Mouse (Mus musculus) hindbrain, embryonic 12.5 days (tissue): ENCODE results near the gene Dnaja1. TPM values are rescaled to one million over a fixed set of nuclear protein-coding genes. Genes with fewer than 3 reads are reported as not detected.

Source experiments
- ATAC-seq: fragments of 200-750 bp; cut with Nextera tagmentation; 2 replicates; pipeline ENCODE4 v1.8.0; 2017; ENCODE audit warnings: moderate TSS enrichment; ENCODE audit not compliant: low FRiP score
- H3K27ac ChIP-seq: fragments of 300-500 bp; sonication (generic); 2 replicates; pipeline ENCODE4 v1.5.1; 2016; ENCODE audit warnings: mild to moderate bottlenecking
- H3K27me3 ChIP-seq: fragments of 300-500 bp; sonication (generic); 2 replicates; pipeline ENCODE4 v1.6.1; 2016; ENCODE audit warnings: mild to moderate bottlenecking
- H3K36me3 ChIP-seq: fragments of 300-500 bp; sonication (generic); 2 replicates; pipeline ENCODE4 v1.6.1; 2016; ENCODE audit warnings: mild to moderate bottlenecking
- H3K4me1 ChIP-seq: fragments of 300-500 bp; sonication (generic); 2 replicates; pipeline ENCODE4 v1.6.1; 2016
- H3K4me2 ChIP-seq: fragments of 300-500 bp; sonication (generic); replicated peaks from 2 replicates; pipeline ENCODE4 v1.6.1; 2016; ENCODE audit warnings: mild to moderate bottlenecking
- H3K4me3 ChIP-seq: fragments of 300-500 bp; sonication (generic); 2 replicates; pipeline ENCODE4 v1.5.1; 2016; ENCODE audit warnings: mild to moderate bottlenecking
- H3K9ac ChIP-seq: fragments of 300-500 bp; sonication (generic); 2 replicates; pipeline ENCODE4 v1.6.1; 2016; ENCODE audit warnings: mild to moderate bottlenecking, moderate library complexity
- H3K9me3 ChIP-seq: fragments of 300-500 bp; sonication (generic); replicated peaks from 2 replicates; pipeline ENCODE4 v1.6.1; 2016; ENCODE audit warnings: mild to moderate bottlenecking
- WGBS: fragments of 180-500 bp; shearing (Covaris S2); methylation state at CpG from one replicate; pipeline ENCODE4 v1.1.7; 2016; 5-methylcytosine and 5-hydroxymethylcytosine counted together
- polyA plus RNA-seq: library from polyadenylated mRNA; unstranded; fragments of >200 nt; fragmentation: Nextera tagmentation; extraction: Ambion mirVana; gene quantifications from 2 replicates; pipeline ENCODE4 v1.2.1, GENCODE M21; 2016

The Dnaja1 gene
- polyA plus RNA-seq, 1 experiment from 2014 or later = 654 TPM

DNA sequence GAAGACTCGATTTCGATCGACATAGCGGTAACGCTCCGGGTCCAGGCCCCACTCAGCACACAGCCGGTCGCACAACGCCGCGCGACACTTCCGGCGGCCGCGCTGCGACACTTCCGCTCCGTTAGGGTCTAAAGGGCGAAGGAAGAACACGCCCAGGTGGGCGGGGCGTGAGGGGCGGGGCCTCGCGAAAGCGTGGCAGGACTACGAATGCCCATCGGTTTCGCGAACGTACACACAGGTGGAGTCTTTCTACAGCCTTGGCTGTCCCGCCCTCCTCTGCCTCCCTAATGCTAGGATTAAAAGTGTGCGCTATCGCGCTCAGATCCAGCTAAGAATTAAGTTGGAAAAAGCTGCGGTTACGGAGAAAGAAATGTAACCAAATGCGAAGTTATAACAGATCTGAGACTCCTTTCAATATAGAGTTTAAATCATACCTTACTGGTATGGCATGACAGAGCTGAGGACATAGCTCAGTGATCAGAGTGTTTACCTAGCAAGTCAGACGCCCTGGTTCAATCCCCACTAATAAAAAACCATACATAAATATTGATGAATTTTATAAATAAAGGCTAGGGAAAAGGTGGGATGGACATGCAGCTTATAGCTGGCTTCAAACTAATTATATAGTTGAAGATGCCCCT, 36.0 kb downstream of the Dnaja1 start, which contains the start of gene Smu1:
Gene Smu1 (minus strand): TSS at position 144 of the 641 bp plus-strand sequence.
- Histone ChIP-seq H3K9me3 (no peaks in the 10 kb centered on the region), H3K27me3 (peaks cover 10% of the 10 kb centered on the region), H3K4me2 (peak within 1 kb of the TSS; percentile 61), H3K36me3 (peaks cover 27% of the 10 kb centered on the region), H3K9ac (peak within 1 kb of the TSS; percentile 87), H3K4me1 (peaks cover 6% of the 10 kb centered on the region; the same call in 1 of the 2 replicates), H3K4me3 (peak within 1 kb of the TSS; percentile 87), H3K27ac (peak within 1 kb of the TSS; percentile 25; the same call in 1 of the 2 replicates)
- peak; percentile 98 for ATAC-seq
- WGBS = under 1% methylated on average over 40 of the region's 40 CpGs

GRCm38 (mm10) chr4:40759876-40760275, 37.9 kb downstream of the Dnaja1 start:
- no peak for ATAC-seq
- Histone ChIP-seq H3K27me3 (peaks cover 10% of the 10 kb centered on the region), H3K36me3 (peaks cover 8% of the 10 kb centered on the region), H3K9ac (no peak overlapping the region), H3K4me1 (peaks cover 6% of the 10 kb centered on the region; the same call in 1 of the 2 replicates), H3K4me3 (no peak overlapping the region), H3K4me2 (no peak overlapping the region), H3K27ac (no peak overlapping the region), H3K9me3 (no peaks in the 10 kb centered on the region)
- 54% methylated on average over 5 of the region's 5 CpGs for WGBS

DNA sequence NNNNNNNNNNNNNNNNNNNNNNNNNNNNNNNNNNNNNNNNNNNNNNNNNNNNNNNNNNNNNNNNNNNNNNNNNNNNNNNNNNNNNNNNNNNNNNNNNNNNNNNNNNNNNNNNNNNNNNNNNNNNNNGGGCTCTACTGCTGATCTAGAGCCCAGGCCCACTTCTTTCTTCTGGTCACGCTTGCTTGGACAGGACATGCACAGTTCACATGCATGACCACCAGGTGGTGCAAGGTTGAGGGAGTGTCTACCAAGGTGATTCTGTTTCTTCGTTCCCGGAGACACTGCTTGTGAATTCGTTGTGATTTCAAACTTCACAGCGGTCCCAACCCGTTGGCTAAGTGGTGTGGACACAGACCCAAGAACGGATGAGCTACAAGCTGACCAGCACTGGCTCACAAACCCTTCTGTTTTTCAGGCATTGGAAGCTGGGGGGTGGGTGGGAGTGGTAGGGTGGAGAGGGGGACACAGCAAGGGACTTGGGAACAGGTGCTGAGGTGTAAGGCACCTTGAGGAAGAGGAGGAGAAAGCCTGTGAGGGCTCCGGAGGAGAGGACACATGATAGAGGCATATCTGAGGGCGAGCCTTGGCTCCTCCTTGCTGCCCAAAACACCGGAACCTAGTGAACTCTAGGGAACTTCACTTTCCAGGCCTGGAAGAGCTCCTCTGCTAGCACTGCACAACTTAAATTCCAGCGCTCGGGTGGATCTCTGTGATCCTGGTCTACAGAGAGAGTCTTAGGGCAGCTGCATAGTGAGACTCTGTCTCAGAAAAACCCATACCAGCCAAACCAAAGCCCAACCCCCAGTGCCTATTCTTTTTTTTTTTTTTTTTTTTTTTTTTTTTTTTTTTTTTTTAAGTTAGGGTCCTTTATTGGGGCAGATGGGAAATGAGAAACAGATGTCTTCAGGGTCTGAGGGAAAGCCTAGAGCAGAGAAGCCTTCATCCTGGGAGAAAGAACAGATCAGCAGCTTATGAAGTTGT, 52.6 kb downstream of the Dnaja1 start:
- ATAC-seq = peak; percentile 59; the same call in 1 of the 2 replicates
- Histone ChIP-seq H3K4me3 (no peak overlapping the region), H3K36me3 (no peaks in the 10 kb centered on the region), H3K9me3 (no peaks in the 10 kb centered on the region), H3K4me2 (peak overlapping the region; percentile 32), H3K9ac (no peak overlapping the region), H3K4me1 (0 out of 2 replicates have a peak, but pooled peaks cover 7% of the 10 kb centered on the region), H3K27ac (no peak overlapping the region; the same call in 1 of the 2 replicates), H3K27me3 (0 out of 2 replicates have a peak, but pooled peaks cover 2% of the 10 kb centered on the region)
- 20% methylated on average over 12 of the region's 12 CpGs for WGBS

DNA sequence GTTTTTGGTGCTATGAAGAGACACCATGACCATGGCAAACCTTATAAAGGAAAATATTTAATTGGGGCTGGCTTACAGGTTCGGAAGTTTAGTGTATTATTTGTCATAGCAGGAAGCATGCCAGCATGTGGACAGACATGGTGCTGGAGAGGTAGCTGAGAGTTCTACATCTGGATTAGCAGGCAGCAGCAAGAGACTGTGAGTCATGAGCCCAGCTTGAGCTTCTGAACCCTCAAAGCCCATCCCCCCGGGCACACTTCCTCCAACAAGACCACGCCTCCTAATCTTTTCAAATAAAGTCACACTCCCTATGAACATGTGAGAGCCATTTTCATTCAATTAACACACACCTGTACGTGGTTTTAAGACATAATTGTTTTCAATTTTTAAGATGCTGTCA, 54.5 kb downstream of the Dnaja1 start:
- H3K27me3 ChIP-seq = 0 out of 2 replicates have a peak, but pooled peaks cover 2% of the 10 kb centered on the region
- H3K36me3 ChIP-seq = no peaks in the 10 kb centered on the region
- WGBS = 72% methylated on average over 4 of the region's 4 CpGs
- no peak overlapping the region for H3K4me2 ChIP-seq
- H3K4me3 ChIP-seq = no peak overlapping the region
- 0 out of 2 replicates have a peak, but pooled peaks cover 7% of the 10 kb centered on the region for H3K4me1 ChIP-seq
- H3K27ac ChIP-seq = no peak overlapping the region
- H3K9ac ChIP-seq = no peak overlapping the region
- H3K9me3 ChIP-seq = no peaks in the 10 kb centered on the region
- no peak for ATAC-seq

DNA sequence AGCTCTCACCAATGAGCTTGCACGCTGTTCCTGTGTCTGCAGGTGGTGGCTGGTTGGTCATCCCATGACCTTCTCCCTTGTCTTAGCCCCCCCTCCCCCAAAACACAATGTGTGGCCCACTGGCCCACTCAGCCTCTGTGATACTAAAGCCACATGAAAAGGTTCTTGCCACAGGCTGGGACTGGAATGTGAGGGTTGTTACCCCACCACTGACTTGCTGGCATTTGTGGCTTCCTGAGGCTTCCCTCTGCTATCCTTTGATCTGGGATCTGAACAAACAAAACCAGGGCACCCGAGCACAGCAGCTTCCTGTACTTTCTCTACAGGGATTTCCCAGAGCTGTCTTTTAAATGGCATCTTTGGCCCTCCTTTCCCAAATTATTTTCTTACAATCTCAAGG, 55.2 kb downstream of the Dnaja1 start:
- H3K36me3 ChIP-seq = no peaks in the 10 kb centered on the region
- WGBS = 29% methylated on average over 2 of the region's 2 CpGs
- ATAC-seq = no peak
- H3K27ac ChIP-seq = no peak overlapping the region; the same call in 1 of the 2 replicates
- no peak overlapping the region for H3K9ac ChIP-seq
- H3K4me1 ChIP-seq = 0 out of 2 replicates have a peak, but pooled peaks cover 7% of the 10 kb centered on the region
- H3K4me3 ChIP-seq = no peak overlapping the region
- H3K27me3 ChIP-seq = 0 out of 2 replicates have a peak, but pooled peaks cover 2% of the 10 kb centered on the region
- no peaks in the 10 kb centered on the region for H3K9me3 ChIP-seq
- H3K4me2 ChIP-seq = no peak overlapping the region

- Histone ChIP-seq H3K27ac (no peak overlapping the region), H3K9ac (no peak overlapping the region), H3K4me3 (no peak overlapping the region), H3K9me3 (no peaks in the 10 kb centered on the region), H3K36me3 (no peaks in the 10 kb centered on the region), H3K27me3 (0 out of 2 replicates have a peak, but pooled peaks cover 2% of the 10 kb centered on the region), H3K4me1 (0 out of 2 replicates have a peak, but pooled peaks cover 3% of the 10 kb centered on the region), H3K4me2 (no peak overlapping the region)
- WGBS = 88% methylated on average over 6 of the region's 6 CpGs
- no peak for ATAC-seq
These were observed 56.7 kb downstream of the Dnaja1 start for GRCm38 (mm10) chr4:40778656-40779055.

DNA sequence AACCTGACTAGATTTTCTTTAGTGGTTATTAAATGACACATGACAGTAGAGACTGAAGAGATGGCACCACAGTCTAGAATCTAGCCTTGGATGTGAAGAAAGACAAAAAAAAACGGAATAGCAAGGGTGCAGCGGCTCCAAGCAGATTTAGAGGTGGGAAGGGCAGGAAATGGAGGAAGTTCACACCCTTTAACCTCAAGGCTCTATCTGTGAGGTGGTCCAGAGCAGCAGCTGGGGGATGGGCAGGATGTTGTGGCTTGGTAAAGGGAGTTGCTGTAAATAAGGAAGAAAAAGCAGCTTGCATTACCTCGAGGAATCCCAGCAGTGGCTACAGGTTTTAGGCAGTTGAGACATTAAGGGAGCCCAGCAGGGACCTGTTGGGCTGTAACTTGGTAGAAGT, 59.2 kb downstream of the Dnaja1 start:
- Histone ChIP-seq H3K27me3 (0 out of 2 replicates have a peak, but pooled peaks cover 2% of the 10 kb centered on the region), H3K4me2 (no peak overlapping the region), H3K4me1 (no peaks in the 10 kb centered on the region), H3K9ac (no peak overlapping the region), H3K36me3 (no peaks in the 10 kb centered on the region), H3K27ac (no peak overlapping the region), H3K9me3 (no peaks in the 10 kb centered on the region), H3K4me3 (no peak overlapping the region)
- no peak for ATAC-seq
- 29% methylated on average over 3 of the region's 3 CpGs for WGBS

- WGBS = 68% methylated on average over 8 of the region's 8 CpGs
- no peaks in the 10 kb centered on the region for H3K4me1 ChIP-seq
- no peak overlapping the region for H3K9ac ChIP-seq
- no peaks in the 10 kb centered on the region for H3K27me3 ChIP-seq
- H3K4me2 ChIP-seq = no peak overlapping the region
- no peaks in the 10 kb centered on the region for H3K9me3 ChIP-seq
- ATAC-seq = no peak
- no peak overlapping the region for H3K4me3 ChIP-seq
- no peaks in the 10 kb centered on the region for H3K36me3 ChIP-seq
- H3K27ac ChIP-seq = no peak overlapping the region
These were observed 60.0 kb downstream of the Dnaja1 start for GRCm38 (mm10) chr4:40781797-40782495.

DNA sequence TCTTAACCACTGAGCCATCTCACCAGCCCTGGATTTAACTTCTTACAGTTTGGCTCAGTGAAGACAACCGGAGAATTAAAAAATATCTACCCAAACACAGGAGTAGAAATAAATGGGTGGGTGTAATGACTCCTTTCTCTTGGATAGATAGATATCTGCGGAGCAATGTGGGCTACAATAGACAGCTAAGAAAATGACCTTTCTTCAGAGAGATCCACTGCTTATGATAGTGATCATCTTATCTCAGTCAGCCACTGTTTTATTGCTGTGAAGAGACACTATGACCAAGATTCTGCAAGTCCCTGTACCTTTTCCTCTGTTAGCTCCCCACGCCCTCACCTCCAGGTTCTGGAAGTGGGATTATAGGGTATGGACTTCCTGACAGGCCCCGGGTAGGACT, 61.1 kb downstream of the Dnaja1 start:
- no peak overlapping the region for H3K4me3 ChIP-seq
- ATAC-seq = no peak
- WGBS = 95% methylated on average over 4 of the region's 4 CpGs

DNA sequence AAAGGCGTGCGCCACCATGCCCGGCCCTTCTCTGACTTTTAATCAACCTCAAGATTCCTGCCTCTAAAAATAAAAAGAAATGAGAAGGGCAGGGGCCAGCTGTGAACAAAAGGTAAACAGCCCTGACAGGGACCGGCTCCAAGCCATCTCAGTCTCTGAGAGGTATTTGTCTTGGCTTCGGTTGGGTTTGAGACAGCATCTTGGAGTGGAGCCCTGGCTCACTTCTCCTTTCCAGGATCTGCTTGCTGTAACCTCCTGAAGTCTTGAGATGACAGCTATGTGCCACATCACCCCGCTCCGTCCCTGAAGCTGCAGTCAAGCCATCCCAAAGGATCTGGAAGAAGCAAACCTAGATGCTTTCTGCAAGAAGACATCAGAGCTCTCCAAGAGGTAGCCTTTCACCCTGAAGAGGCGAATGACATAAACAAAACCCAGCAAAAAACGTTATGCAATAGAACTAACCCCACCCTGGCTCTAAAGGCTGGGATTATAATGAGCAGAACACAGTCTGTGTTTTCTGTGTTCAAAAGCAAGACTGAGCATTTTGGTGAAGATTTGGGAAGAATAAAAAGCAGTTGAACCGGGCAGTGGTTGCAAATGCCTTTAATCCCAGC, 62.7 kb downstream of the Dnaja1 start:
- 84% methylated on average over 10 of the region's 10 CpGs for WGBS
- no peak overlapping the region for H3K4me3 ChIP-seq
- no peaks in the 10 kb centered on the region for H3K9me3 ChIP-seq
- no peak overlapping the region for H3K9ac ChIP-seq
- H3K4me2 ChIP-seq = no peak overlapping the region
- H3K27me3 ChIP-seq = no peaks in the 10 kb centered on the region
- no peak for ATAC-seq
- H3K4me1 ChIP-seq = no peaks in the 10 kb centered on the region
- no peaks in the 10 kb centered on the region for H3K36me3 ChIP-seq
- no peak overlapping the region for H3K27ac ChIP-seq

More for the DNA sequence above, 61.1 kb downstream of the Dnaja1 start:
- Histone ChIP-seq H3K9ac (no peak overlapping the region), H3K27me3 (no peaks in the 10 kb centered on the region), H3K4me2 (no peak overlapping the region), H3K36me3 (no peaks in the 10 kb centered on the region), H3K27ac (no peak overlapping the region), H3K4me1 (no peaks in the 10 kb centered on the region), H3K9me3 (no peaks in the 10 kb centered on the region)

DNA sequence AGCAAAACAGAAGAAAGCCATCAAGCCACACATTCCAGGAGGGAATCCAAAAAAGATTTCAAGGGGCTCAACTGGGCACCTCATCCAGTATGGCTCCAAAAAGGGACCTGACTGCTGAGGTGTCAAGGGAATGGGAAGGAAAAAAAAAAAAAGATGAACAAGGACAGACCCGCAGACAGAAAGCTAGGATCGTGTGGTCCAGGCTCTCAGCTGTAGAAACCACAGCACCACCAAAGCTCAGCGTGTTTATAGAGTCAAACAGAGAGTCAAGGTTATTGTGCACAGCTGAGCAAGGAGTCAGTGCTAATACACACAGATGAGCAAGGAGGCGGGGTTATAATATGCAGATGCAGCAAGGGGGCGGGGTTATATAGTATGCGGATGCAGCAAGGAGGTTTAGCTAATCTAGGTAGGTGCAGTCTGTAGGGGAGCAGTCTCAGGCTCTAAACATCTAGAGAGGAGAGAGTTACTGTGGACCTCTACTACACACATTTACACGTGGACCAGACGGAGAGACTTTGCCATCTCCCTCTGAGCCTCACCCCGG, 63.7 kb downstream of the Dnaja1 start:
- no peak overlapping the region for H3K4me2 ChIP-seq
- no peak for ATAC-seq
- H3K9me3 ChIP-seq = no peaks in the 10 kb centered on the region
- H3K27me3 ChIP-seq = no peaks in the 10 kb centered on the region
- H3K4me3 ChIP-seq = no peak overlapping the region
- H3K36me3 ChIP-seq = no peaks in the 10 kb centered on the region
- H3K4me1 ChIP-seq = no peaks in the 10 kb centered on the region
- H3K27ac ChIP-seq = no peak overlapping the region
- H3K9ac ChIP-seq = no peak overlapping the region
- WGBS = 79% methylated on average over 9 of the region's 9 CpGs
